Mouse (Mus musculus): ENCODE measurements around the gene Dstn.

Gene Dstn

GRCm38 (mm10) chr2:143915600-143916135, 548 bp downstream of the Dstn start:
- peak; percentile 58 for DNase-seq (ENCODE audit: low read depth, low spot score)

- DNase-seq (ENCODE audit: low read depth, low spot score): no peak
Measured at GRCm38 (mm10) chr2:143916229-143916628, 1.1 kb downstream of the Dstn start.

GRCm38 (mm10) chr2:143917622-143918021, 2.5 kb downstream of the Dstn start:
- DNase-seq (ENCODE audit: low read depth, low spot score): no peak

- no peak for DNase-seq (ENCODE audit: low read depth, low spot score)
Measured at GRCm38 (mm10) chr2:143918831-143919502, 3.8 kb downstream of the Dstn start.

GRCm38 (mm10) chr2:143924085-143924484, 9.0 kb downstream of the Dstn start:
- DNase-seq (ENCODE audit: low read depth, low spot score): no peak

- no peak for DNase-seq (ENCODE audit: low read depth, low spot score)
Measured at GRCm38 (mm10) chr2:143925826-143926225, 10.7 kb downstream of the Dstn start.

- DNase-seq (ENCODE audit: low read depth, low spot score): no peak
Measured at GRCm38 (mm10) chr2:143929607-143930311, 14.6 kb downstream of the Dstn start.

- no peak for DNase-seq (ENCODE audit: low read depth, low spot score)
Measured at GRCm38 (mm10) chr2:143932340-143932873, 17.3 kb downstream of the Dstn start.

- no peak for DNase-seq (ENCODE audit: low read depth, low spot score)
Measured at GRCm38 (mm10) chr2:143933516-143933915, 18.4 kb downstream of the Dstn start.

GRCm38 (mm10) chr2:143934439-143934838, 19.3 kb downstream of the Dstn start:
- DNase-seq (ENCODE audit: low read depth, low spot score): no peak

- DNase-seq (ENCODE audit: low read depth, low spot score): no peak
Measured at GRCm38 (mm10) chr2:143937861-143938260, 22.7 kb downstream of the Dstn start.

GRCm38 (mm10) chr2:143940406-143940805, 25.3 kb downstream of the Dstn start:
- DNase-seq (ENCODE audit: low read depth, low spot score): no peak

- no peak for DNase-seq (ENCODE audit: low read depth, low spot score)
Measured at GRCm38 (mm10) chr2:143944796-143945195, 29.7 kb downstream of the Dstn start.

GRCm38 (mm10) chr2:143945466-143946075, 30.5 kb downstream of the Dstn start:
- no peak for DNase-seq (ENCODE audit: low read depth, low spot score)

GRCm38 (mm10) chr2:143946399-143946798, 31.3 kb downstream of the Dstn start:
- no peak for DNase-seq (ENCODE audit: low read depth, low spot score)

- DNase-seq (ENCODE audit: low read depth, low spot score): no peak
Measured at GRCm38 (mm10) chr2:143947981-143948380, 32.9 kb downstream of the Dstn start.

GRCm38 (mm10) chr2:143948416-143948815, 33.3 kb downstream of the Dstn start:
- no peak for DNase-seq (ENCODE audit: low read depth, low spot score)

- DNase-seq (ENCODE audit: low read depth, low spot score): no peak
Measured at GRCm38 (mm10) chr2:143949217-143949616, 34.1 kb downstream of the Dstn start.

- no peak for DNase-seq (ENCODE audit: low read depth, low spot score)
Measured at GRCm38 (mm10) chr2:143950290-143951027, 35.3 kb downstream of the Dstn start.

- DNase-seq (ENCODE audit: low read depth, low spot score): no peak
Measured at GRCm38 (mm10) chr2:143951028-143951420, 35.9 kb downstream of the Dstn start.

GRCm38 (mm10) chr2:143951546-143952315, 36.6 kb downstream of the Dstn start:
- no peak for DNase-seq (ENCODE audit: low read depth, low spot score)
